ENCODE assay signal across 8 mouse cellular contexts in the genomic region with DNA sequence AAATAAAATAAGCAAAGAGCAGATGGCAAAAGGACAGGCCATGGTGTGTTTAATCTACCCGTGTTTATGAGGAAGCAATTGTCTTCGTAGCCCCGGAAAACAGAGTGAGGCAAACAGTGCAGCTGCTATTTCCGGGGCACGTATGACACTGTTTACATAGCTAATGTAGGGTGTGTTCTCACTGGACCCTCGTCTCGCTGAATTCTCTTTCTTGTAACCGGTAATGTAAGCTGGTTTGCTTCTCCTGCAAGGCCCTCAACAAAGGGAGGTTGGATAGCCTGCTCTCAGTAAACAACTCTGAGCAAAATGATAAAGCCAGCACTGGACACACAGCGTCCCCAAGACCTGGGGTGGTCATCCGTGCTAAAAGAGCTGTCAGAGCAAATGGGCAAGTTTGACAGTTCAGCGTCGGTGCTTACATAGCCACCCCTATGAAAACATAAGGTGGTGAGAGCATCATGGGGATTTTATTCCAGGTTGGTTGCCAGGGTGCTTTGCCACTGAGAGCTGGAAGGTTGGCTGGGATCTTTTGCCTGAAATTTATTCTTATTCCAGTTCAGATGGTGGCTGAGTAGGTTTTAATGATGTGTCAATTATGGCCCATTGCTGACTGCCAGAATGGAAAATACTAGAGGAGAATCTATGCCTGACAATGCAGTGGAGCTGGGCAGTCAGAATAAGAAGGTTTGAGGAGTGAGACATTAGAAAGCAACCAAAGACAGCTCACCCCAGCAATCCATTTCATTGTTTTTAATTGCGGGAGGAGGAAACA.
DNase-seq lines count a peak whose midpoint lies in the region; ATAC-seq and TF ChIP-seq lines count a peak whose summit lies in the region.

No protein-coding gene starts in this region.

- H3K4me2 ChIP-seq in heart, embryonic 13.5 days: peak overlapping the region; percentile 62
- peak overlapping the region; percentile 47 for H3K4me2 ChIP-seq in intestine, embryonic 14.5 days (ENCODE audit: low read length)
- peak overlapping the region; percentile 40 for H3K4me2 ChIP-seq in midbrain, embryonic 12.5 days (replicated peaks)

- no peak for TF ChIP-seq CTCF in embryonic fibroblast, embryonic 13.5 days (IDR thresholded peaks at IDR 0.05; ENCODE audit: borderline replicate concordance, insufficient read depth, low read length)

- TF ChIP-seq POLR2A in embryonic fibroblast, embryonic 13.5 days (IDR thresholded peaks at IDR 0.05; ENCODE audit: low read depth, low read length): no peak

- 46% methylated on average over 13 of the region's 13 CpGs for WGBS in heart, embryonic 13.5 days
- 25% methylated on average over 13 of the region's 13 CpGs for WGBS in intestine, embryonic 14.5 days
- 37% methylated on average over 13 of the region's 13 CpGs for WGBS in midbrain, embryonic 12.5 days

- H3K9ac ChIP-seq in heart, embryonic 13.5 days: peak overlapping the region; percentile 61
- H3K9ac ChIP-seq in intestine, embryonic 14.5 days (ENCODE audit: low read length): peak overlapping the region; percentile 11; the same call in 1 of the 2 replicates
- no peak overlapping the region for H3K9ac ChIP-seq in midbrain, embryonic 12.5 days (replicated peaks)

- H3K27me3 ChIP-seq in heart, embryonic 13.5 days (replicated peaks): no peaks in the 10 kb centered on the region
- H3K27me3 ChIP-seq in intestine, embryonic 14.5 days (replicated peaks; ENCODE audit: control insufficient read depth, insufficient read depth, low read length): no peaks in the 10 kb centered on the region
- no peaks in the 10 kb centered on the region for H3K27me3 ChIP-seq in midbrain, embryonic 12.5 days

- intact Hi-C loops in left cerebral cortex, postnatal 36 days (cut with DNase I): no loop called here

- no peak for ATAC-seq in heart, embryonic 13.5 days (ENCODE audit: extremely low read depth, insufficient number of reproducible peaks, low FRiP score, low TSS enrichment)
- peak; percentile 80 for ATAC-seq in intestine, embryonic 14.5 days (replicated peaks; ENCODE audit: low FRiP score, low TSS enrichment, low read depth)
- peak; percentile 20; the same call in 1 of the 2 replicates for ATAC-seq in midbrain, embryonic 12.5 days (ENCODE audit: low FRiP score, low read depth)

- peak overlapping the region; percentile 42 for H3K4me3 ChIP-seq in heart, embryonic 13.5 days
- H3K4me3 ChIP-seq in embryonic fibroblast, embryonic 13.5 days (ENCODE audit: insufficient read depth, low read length): no peak overlapping the region
- H3K4me3 ChIP-seq in intestine, embryonic 14.5 days (ENCODE audit: low read depth, low read length): peak overlapping the region; percentile 13; the same call in 1 of the 2 replicates
- H3K4me3 ChIP-seq in midbrain, embryonic 12.5 days: peak overlapping the region; percentile 4; the same call in 1 of the 2 replicates

- DNase-seq in heart, adult 9 months (ENCODE audit: low spot score in 2 of 2): no peak
- peak; percentile 68 for DNase-seq in intestine, embryonic 14.5 days (ENCODE audit: low spot score)
- no peak for DNase-seq in right cerebral cortex, postnatal 10 days (ENCODE audit: low spot score in 2 of 2)
- DNase-seq in left cerebral cortex, adult 9 months (ENCODE audit: low spot score in 2 of 2): no peak
- no peak for DNase-seq in left cerebral cortex, postnatal 36 days (ENCODE audit: low spot score in 2 of 2)

- H3K36me3 ChIP-seq in heart, embryonic 13.5 days: no peaks in the 10 kb centered on the region
- no peaks in the 10 kb centered on the region for H3K36me3 ChIP-seq in intestine, embryonic 14.5 days (ENCODE audit: control insufficient read depth, insufficient read depth, low read length)
- no peaks in the 10 kb centered on the region for H3K36me3 ChIP-seq in midbrain, embryonic 12.5 days

- no peak overlapping the region for H3K27ac ChIP-seq in heart, embryonic 13.5 days (replicated peaks)
- H3K27ac ChIP-seq in embryonic fibroblast, embryonic 13.5 days (ENCODE audit: insufficient read depth, low read length): peak overlapping the region; percentile 78; the same call in 1 of the 2 replicates
- H3K27ac ChIP-seq in intestine, embryonic 14.5 days (ENCODE audit: low read depth): peak overlapping the region; percentile 19; the same call in 1 of the 2 replicates
- peak overlapping the region; percentile 46 for H3K27ac ChIP-seq in midbrain, embryonic 12.5 days (replicated peaks)

- no peaks in the 10 kb centered on the region for H3K9me3 ChIP-seq in heart, embryonic 13.5 days
- H3K9me3 ChIP-seq in intestine, embryonic 14.5 days (ENCODE audit: control insufficient read depth, low read length): no peaks in the 10 kb centered on the region
- H3K9me3 ChIP-seq in midbrain, embryonic 12.5 days: no peaks in the 10 kb centered on the region

- 0 out of 2 replicates have a peak, but pooled peaks cover 3% of the 10 kb centered on the region for H3K4me1 ChIP-seq in heart, embryonic 13.5 days
- peaks cover 2% of the 10 kb centered on the region; the same call in 1 of the 2 replicates for H3K4me1 ChIP-seq in embryonic fibroblast, embryonic 13.5 days (ENCODE audit: control insufficient read depth, insufficient read depth, low read length)
- peaks cover 8% of the 10 kb centered on the region; the same call in 1 of the 2 replicates for H3K4me1 ChIP-seq in intestine, embryonic 14.5 days (replicated peaks; ENCODE audit: control insufficient read depth, insufficient read depth, low read length)
- H3K4me1 ChIP-seq in midbrain, embryonic 12.5 days: peaks cover 30% of the 10 kb centered on the region
